Mouse (Mus musculus): ENCODE measurements at regions not wholly inside any gene's neighbourhood (a gene's known extent, or its start where the extent isn't known, plus 50 kb on each side); places are given as distances from the start of the nearest gene placed in this dataset.

DNA sequence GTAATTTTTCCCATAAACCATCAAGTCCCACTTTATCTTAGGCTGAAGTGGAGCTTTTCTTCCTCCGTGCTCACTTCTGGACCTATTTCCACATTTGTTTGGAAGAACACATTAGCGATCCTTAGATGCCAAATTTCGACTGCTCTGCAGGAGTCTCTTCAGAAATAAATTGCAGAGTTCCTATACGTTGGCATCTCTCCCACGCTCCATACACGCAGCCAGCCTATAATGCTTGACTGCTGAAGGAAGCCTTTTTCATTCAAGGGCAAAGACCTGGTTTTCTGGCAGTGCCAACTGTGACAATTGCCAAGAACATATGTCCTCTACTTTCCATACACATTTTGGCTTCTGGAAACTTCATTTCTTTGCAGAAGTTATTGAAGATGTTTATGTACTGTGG, 258.1 kb downstream of the Tmsb4x start:
- TF ChIP-seq CTCF (IDR thresholded peaks at IDR 0.05; ENCODE audit: control insufficient read depth, insufficient read depth, low read length) = no peak
- no peak for TF ChIP-seq POLR2A (IDR thresholded peaks at IDR 0.05; ENCODE audit: borderline replicate concordance, control insufficient read depth, low read depth, low read length)
